Mouse (Mus musculus) hindbrain, embryonic 14.5 days (tissue): Measurements from ENCODE around the gene Pip4k2c. TPM values are rescaled to one million over a fixed set of nuclear protein-coding genes. Genes with fewer than 3 reads are reported as not detected.

Experiments used
- ATAC-seq: fragments of 200-750 bp; cut with Nextera tagmentation; 2 replicates; pipeline ENCODE4 v1.8.0; 2017; ENCODE audit warnings: moderate number of reproducible peaks, mild to moderate bottlenecking, moderate TSS enrichment, moderate library complexity; ENCODE audit not compliant: low FRiP score
- DNase-seq: peaks from one replicate; pipeline ENCODE4 v3.0.0-alpha.2; 2015; ENCODE audit warnings: low spot score
- H3K27ac ChIP-seq: fragments of 300-500 bp; sonication (generic); 2 replicates; pipeline ENCODE4 v1.5.1; 2014; ENCODE audit warnings: mild to moderate bottlenecking, moderate library complexity
- H3K27me3 ChIP-seq: fragments of 300-500 bp; sonication (generic); 2 replicates; pipeline ENCODE4 v1.6.1; 2014; ENCODE audit warnings: mild to moderate bottlenecking, low read length, mixed read lengths; ENCODE audit not compliant: control insufficient read depth, insufficient read depth
- H3K36me3 ChIP-seq: fragments of 300-500 bp; sonication (generic); replicated peaks from 2 replicates; pipeline ENCODE4 v1.6.1; 2014; ENCODE audit not compliant: control insufficient read depth, insufficient read depth
- H3K4me1 ChIP-seq: fragments of 300-500 bp; sonication (generic); replicated peaks from 2 replicates; pipeline ENCODE4 v1.6.1; 2014; ENCODE audit warnings: antibody characterized with exemption, low read length, mixed read lengths; ENCODE audit not compliant: control insufficient read depth, insufficient read depth
- H3K4me2 ChIP-seq: fragments of 300-500 bp; sonication (generic); replicated peaks from 2 replicates; pipeline ENCODE4 v1.6.1; 2014; ENCODE audit warnings: mild to moderate bottlenecking, moderate library complexity
- H3K4me3 ChIP-seq: fragments of 300-500 bp; sonication (generic); replicated peaks from 2 replicates; pipeline ENCODE4 v1.5.1; 2014; ENCODE audit warnings: mild to moderate bottlenecking, low read length
- H3K9ac ChIP-seq: fragments of 300-500 bp; sonication (generic); 2 replicates; pipeline ENCODE4 v1.6.1; 2014
- H3K9me3 ChIP-seq: fragments of 300-500 bp; sonication (generic); 2 replicates; pipeline ENCODE4 v1.6.1; 2016; ENCODE audit warnings: low read length; ENCODE audit not compliant: control insufficient read depth
- WGBS: fragments of 180-500 bp; shearing (Covaris S2); extraction: QIAGEN DNeasy Blood & Tissue Kit; methylation state at CpG from one replicate; pipeline ENCODE4 v1.1.7; 2014; 5-methylcytosine and 5-hydroxymethylcytosine counted together
- polyA plus RNA-seq: library from polyadenylated mRNA; unstranded; fragments of >200 nt; fragmentation: Nextera tagmentation; extraction: Ambion mirVana; gene quantifications from 2 replicates; pipeline ENCODE4 v1.2.1, GENCODE M21; 2014

Pip4k2c gene
- polyA plus RNA-seq, 1 experiment from 2014 or later, result 17.1 TPM

- WGBS, result 31% methylated on average over 10 of the region's 10 CpGs
- ATAC-seq, result 0 out of 2 replicates have a peak, but pooled peaks have one; percentile 6
- no peak for DNase-seq
- Histone ChIP-seq H3K4me1 (peaks cover 26% of the 10 kb centered on the region), H3K9me3 (no peaks in the 10 kb centered on the region), H3K27ac (peak overlapping the region; percentile 69), H3K27me3 (no peaks in the 10 kb centered on the region), H3K9ac (peak overlapping the region; percentile 82), H3K4me2 (peak overlapping the region; percentile 99), H3K36me3 (peaks cover 29% of the 10 kb centered on the region), H3K4me3 (peak overlapping the region; percentile 65)
These were observed 23.9 kb downstream of the Pip4k2c start for GRCm38 (mm10) chr10:127187371-127188078.

- Histone ChIP-seq H3K36me3 (peaks cover 21% of the 10 kb centered on the region), H3K27me3 (peaks cover 9% of the 10 kb centered on the region; the same call in 1 of the 2 replicates), H3K4me2 (no peak overlapping the region), H3K4me1 (peaks cover 26% of the 10 kb centered on the region), H3K4me3 (no peak overlapping the region), H3K9me3 (no peaks in the 10 kb centered on the region), H3K9ac (no peak overlapping the region), H3K27ac (no peak overlapping the region)
- DNase-seq (no peak), ATAC-seq (no peak)
- 76% methylated on average over 1 of the region's 1 CpGs for WGBS
These were observed 24.9 kb downstream of the Pip4k2c start for GRCm38 (mm10) chr10:127186451-127186850.

- Histone ChIP-seq H3K27ac (no peak overlapping the region), H3K9ac (no peak overlapping the region), H3K27me3 (peaks cover 19% of the 10 kb centered on the region), H3K4me2 (no peak overlapping the region), H3K9me3 (no peaks in the 10 kb centered on the region), H3K4me1 (peaks cover 27% of the 10 kb centered on the region), H3K4me3 (no peak overlapping the region), H3K36me3 (peaks cover 11% of the 10 kb centered on the region; the same call in 1 of the 2 replicates)
- no peak for ATAC-seq
- DNase-seq, result no peak
- 91% methylated on average over 15 of the region's 15 CpGs for WGBS
These were observed 25.9 kb downstream of the Pip4k2c start for GRCm38 (mm10) chr10:127185506-127185905.

- Histone ChIP-seq H3K4me1 (peaks cover 31% of the 10 kb centered on the region), H3K9me3 (no peaks in the 10 kb centered on the region), H3K4me3 (no peak overlapping the region), H3K27me3 (peaks cover 23% of the 10 kb centered on the region), H3K36me3 (0 out of 2 replicates have a peak, but pooled peaks cover 9% of the 10 kb centered on the region), H3K4me2 (no peak overlapping the region), H3K27ac (no peak overlapping the region), H3K9ac (no peak overlapping the region)
- no peak for ATAC-seq
- DNase-seq, result no peak
- 71% methylated on average over 9 of the region's 9 CpGs for whole genome bisulfite sequencing
These were observed 26.3 kb downstream of the Pip4k2c start for GRCm38 (mm10) chr10:127185101-127185500.

GRCm38 (mm10) chr10:127183759-127184158 lies 27.6 kb downstream of the Pip4k2c start:
- Histone ChIP-seq H3K4me3 (no peak overlapping the region), H3K4me1 (peaks cover 27% of the 10 kb centered on the region), H3K27ac (no peak overlapping the region), H3K9me3 (no peaks in the 10 kb centered on the region), H3K27me3 (peaks cover 36% of the 10 kb centered on the region), H3K36me3 (0 out of 2 replicates have a peak, but pooled peaks cover 9% of the 10 kb centered on the region), H3K4me2 (peak overlapping the region; percentile 28), H3K9ac (0 out of 2 replicates have a peak overlapping the region, but pooled peaks have one; percentile 20)
- DNase-seq (no peak), ATAC-seq (no peak)
- 14% methylated on average over 20 of the region's 20 CpGs for WGBS

- H3K27ac ChIP-seq, result no peak overlapping the region
- no peak overlapping the region for H3K9ac ChIP-seq
- H3K4me3 ChIP-seq, result no peak overlapping the region
- DNase-seq (no peak), ATAC-seq (no peak)
- WGBS, result 73% methylated on average over 4 of the region's 4 CpGs
- peaks cover 48% of the 10 kb centered on the region for H3K27me3 ChIP-seq
- H3K9me3 ChIP-seq, result no peaks in the 10 kb centered on the region
- peaks cover 36% of the 10 kb centered on the region for H3K4me1 ChIP-seq
- 0 out of 2 replicates have a peak, but pooled peaks cover 9% of the 10 kb centered on the region for H3K36me3 ChIP-seq
- H3K4me2 ChIP-seq, result no peak overlapping the region
These were observed 28.8 kb downstream of the Pip4k2c start for GRCm38 (mm10) chr10:127182624-127183023.

GRCm38 (mm10) chr10:127181566-127181965 lies 29.8 kb downstream of the Pip4k2c start:
- H3K9ac ChIP-seq, result no peak overlapping the region
- no peaks in the 10 kb centered on the region for H3K9me3 ChIP-seq
- H3K27me3 ChIP-seq, result peaks cover 58% of the 10 kb centered on the region
- no peak overlapping the region for H3K4me3 ChIP-seq
- DNase-seq (no peak), ATAC-seq (no peak)
- 63% methylated on average over 6 of the region's 6 CpGs for WGBS
- H3K4me1 ChIP-seq, result peaks cover 33% of the 10 kb centered on the region
- H3K36me3 ChIP-seq, result 0 out of 2 replicates have a peak, but pooled peaks cover 8% of the 10 kb centered on the region
- H3K27ac ChIP-seq, result no peak overlapping the region
- no peak overlapping the region for H3K4me2 ChIP-seq

GRCm38 (mm10) chr10:127180695-127181047 lies 30.7 kb downstream of the Pip4k2c start:
- DNase-seq (no peak), ATAC-seq (no peak)
- peak overlapping the region; percentile 43; the same call in 1 of the 2 replicates for H3K4me2 ChIP-seq
- 19% methylated on average over 3 of the region's 3 CpGs for WGBS
- H3K36me3 ChIP-seq, result 0 out of 2 replicates have a peak, but pooled peaks cover 5% of the 10 kb centered on the region
- H3K27me3 ChIP-seq, result peaks cover 67% of the 10 kb centered on the region
- H3K4me3 ChIP-seq, result peak overlapping the region; percentile 14; the same call in 1 of the 2 replicates
- H3K27ac ChIP-seq, result no peak overlapping the region
- H3K9ac ChIP-seq, result no peak overlapping the region
- H3K9me3 ChIP-seq, result no peaks in the 10 kb centered on the region
- H3K4me1 ChIP-seq, result peaks cover 33% of the 10 kb centered on the region

GRCm38 (mm10) chr10:127179871-127180694 lies 31.3 kb downstream of the Pip4k2c start, which contains the start of gene Slc26a10:
Slc26a10 (minus strand) TSS chr10:127180645.
- H3K27ac ChIP-seq, result no peak within 1 kb of the TSS
- peaks cover 33% of the 10 kb centered on the region for H3K4me1 ChIP-seq
- ATAC-seq (no peak), DNase-seq (no peak)
- peak within 1 kb of the TSS; percentile 31; the same call in 1 of the 2 replicates for H3K9ac ChIP-seq
- peak within 1 kb of the TSS; percentile 14; the same call in 1 of the 2 replicates for H3K4me3 ChIP-seq
- no peaks in the 10 kb centered on the region for H3K9me3 ChIP-seq
- H3K36me3 ChIP-seq, result 0 out of 2 replicates have a peak, but pooled peaks cover 5% of the 10 kb centered on the region
- 2% methylated on average over 34 of the region's 34 CpGs for WGBS
- H3K4me2 ChIP-seq, result peak within 1 kb of the TSS; percentile 43
- H3K27me3 ChIP-seq, result peaks cover 72% of the 10 kb centered on the region
